Mouse (Mus musculus): Measurements from ENCODE around the gene Luc7l3. TPM values are rescaled to one million over a fixed set of nuclear protein-coding genes. Genes with fewer than 3 reads are reported as not detected.

The Luc7l3 gene
- polyA plus RNA-seq (2016; fragmentation: Nextera tagmentation; extraction: Ambion mirVana) = 174 and 179 TPM in 2 replicates

DNA sequence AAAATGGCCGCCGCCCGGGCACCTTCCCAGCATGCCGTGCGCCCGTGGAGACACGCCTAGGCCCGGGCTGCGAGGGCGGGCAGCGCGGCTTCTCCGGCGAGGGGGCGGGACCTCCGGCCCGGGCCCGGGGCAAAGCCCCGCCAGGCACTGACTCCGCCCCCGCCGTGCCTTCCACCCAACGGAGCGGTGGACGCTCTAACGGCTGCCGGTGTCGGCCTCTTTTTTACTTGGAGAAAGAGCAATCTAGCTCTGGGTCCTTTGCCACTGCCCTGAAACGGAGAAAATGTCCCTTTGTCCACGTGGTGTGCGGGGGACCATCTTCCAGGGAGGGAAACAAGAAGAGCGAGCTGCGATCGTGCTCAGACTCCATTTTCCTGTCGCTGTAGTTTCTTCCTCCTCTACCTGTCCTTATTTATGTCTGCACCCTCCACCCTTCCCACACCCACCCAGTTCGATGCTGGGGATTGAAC, at the start of gene Luc7l3:
Gene Luc7l3, minus strand, starts transcription at position 58 of the 470 bp plus-strand sequence.
- Histone ChIP-seq H3K4me2 (peak within 1 kb of the TSS; percentile 86), H3K27me3 (no peaks in the 10 kb centered on the region), H3K36me3 (replicated peaks) (peaks cover 6% of the 10 kb centered on the region; the same call in 1 of the 2 replicates), H3K4me3 (replicated peaks) (peak within 1 kb of the TSS; percentile 99), H3K27ac (peak within 1 kb of the TSS; percentile 97), H3K9me3 (no peaks in the 10 kb centered on the region), H3K4me1 (peaks cover 46% of the 10 kb centered on the region), H3K9ac (peak within 1 kb of the TSS; percentile 99)
- WGBS = under 1% methylated on average over 35 of the region's 36 CpGs
- ATAC-seq (ENCODE audit: low FRiP score) = peak; percentile 96

GRCm38 (mm10) chr11:94370809-94371208, 49.0 kb upstream of the Luc7l3 start:
- H3K9ac ChIP-seq = no peak overlapping the region
- 60% methylated on average over 5 of the region's 5 CpGs for WGBS
- no peak for ATAC-seq (ENCODE audit: low FRiP score)
- H3K9me3 ChIP-seq = no peaks in the 10 kb centered on the region
- H3K36me3 ChIP-seq (replicated peaks) = no peaks in the 10 kb centered on the region
- H3K27me3 ChIP-seq = peaks cover 6% of the 10 kb centered on the region; the same call in 1 of the 2 replicates
- no peak overlapping the region for H3K27ac ChIP-seq
- H3K4me2 ChIP-seq = no peak overlapping the region
- no peaks in the 10 kb centered on the region for H3K4me1 ChIP-seq
- H3K4me3 ChIP-seq (replicated peaks) = no peak overlapping the region

- H3K9me3 ChIP-seq = no peaks in the 10 kb centered on the region
- no peak overlapping the region for H3K4me3 ChIP-seq (replicated peaks)
- WGBS = 85% methylated on average over 6 of the region's 6 CpGs
- no peak overlapping the region for H3K27ac ChIP-seq
- 0 out of 2 replicates have a peak, but pooled peaks cover 4% of the 10 kb centered on the region for H3K27me3 ChIP-seq
- ATAC-seq (ENCODE audit: low FRiP score) = no peak
- no peaks in the 10 kb centered on the region for H3K4me1 ChIP-seq
- no peak overlapping the region for H3K4me2 ChIP-seq
- no peak overlapping the region for H3K9ac ChIP-seq
- H3K36me3 ChIP-seq (replicated peaks) = no peaks in the 10 kb centered on the region
These were observed 48.2 kb upstream of the Luc7l3 start for GRCm38 (mm10) chr11:94369981-94370380.

GRCm38 (mm10) chr11:94365340-94365739, 43.6 kb upstream of the Luc7l3 start:
- no peak overlapping the region for H3K9ac ChIP-seq
- H3K9me3 ChIP-seq = no peaks in the 10 kb centered on the region
- WGBS = 80% methylated on average over 3 of the region's 3 CpGs

DNA sequence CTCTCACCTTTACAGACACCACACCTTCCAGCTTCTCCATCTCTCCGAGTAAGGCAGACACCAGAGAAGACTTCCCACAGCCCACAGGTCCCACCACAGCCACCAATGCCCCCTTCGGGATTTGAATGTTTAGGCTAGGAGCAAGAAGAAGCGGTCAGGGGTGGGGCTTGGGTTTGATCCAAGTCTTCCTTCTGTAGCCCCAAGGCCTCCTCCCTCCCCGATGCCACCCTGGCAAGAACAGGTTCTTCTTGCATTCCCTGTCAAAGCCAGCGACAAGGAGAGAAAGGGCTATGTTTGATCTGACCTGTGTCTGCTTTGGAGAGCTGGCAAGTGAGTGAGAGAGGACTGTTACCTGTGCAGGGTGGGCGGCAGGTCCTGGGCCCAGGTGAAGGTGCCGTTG, 41.9 kb upstream of the Luc7l3 start:
- Histone ChIP-seq H3K4me3 (replicated peaks) (no peak overlapping the region), H3K9me3 (no peaks in the 10 kb centered on the region), H3K27me3 (no peaks in the 10 kb centered on the region), H3K4me2 (no peak overlapping the region), H3K36me3 (replicated peaks) (no peaks in the 10 kb centered on the region), H3K27ac (no peak overlapping the region), H3K9ac (no peak overlapping the region), H3K4me1 (no peaks in the 10 kb centered on the region)
- 85% methylated on average over 7 of the region's 7 CpGs for WGBS
- ATAC-seq (ENCODE audit: low FRiP score) = no peak

More at GRCm38 (mm10) chr11:94365340-94365739, 43.6 kb upstream of the Luc7l3 start:
- Histone ChIP-seq H3K27me3 (no peaks in the 10 kb centered on the region), H3K4me3 (replicated peaks) (no peak overlapping the region), H3K36me3 (replicated peaks) (no peaks in the 10 kb centered on the region), H3K27ac (no peak overlapping the region), H3K4me1 (no peaks in the 10 kb centered on the region), H3K4me2 (no peak overlapping the region)
- ATAC-seq (ENCODE audit: low FRiP score) = no peak

DNA sequence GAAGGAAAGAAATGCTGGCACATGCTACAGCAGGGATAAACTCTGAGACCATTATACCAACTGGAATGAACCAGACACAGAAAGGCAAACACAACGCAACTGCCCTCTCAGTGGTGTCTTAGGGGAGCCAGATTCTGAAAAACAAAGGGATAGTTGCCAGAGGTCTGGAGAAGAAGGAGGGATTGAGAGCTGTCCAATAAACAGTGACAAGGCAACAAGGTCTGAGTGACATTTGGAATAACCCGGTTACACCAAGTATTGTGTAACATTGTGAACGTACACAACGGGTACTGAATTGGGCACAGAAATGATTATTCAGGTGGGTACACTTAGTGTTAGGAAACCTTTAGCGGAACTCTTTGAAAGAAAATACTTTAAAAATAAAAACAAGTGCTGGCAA, 40.3 kb upstream of the Luc7l3 start:
- Histone ChIP-seq H3K4me2 (no peak overlapping the region), H3K9ac (no peak overlapping the region), H3K27ac (no peak overlapping the region), H3K4me3 (replicated peaks) (no peak overlapping the region), H3K9me3 (no peaks in the 10 kb centered on the region), H3K27me3 (no peaks in the 10 kb centered on the region), H3K4me1 (no peaks in the 10 kb centered on the region), H3K36me3 (replicated peaks) (no peaks in the 10 kb centered on the region)
- no peak for ATAC-seq (ENCODE audit: low FRiP score)
- 89% methylated on average over 5 of the region's 5 CpGs for WGBS

DNA sequence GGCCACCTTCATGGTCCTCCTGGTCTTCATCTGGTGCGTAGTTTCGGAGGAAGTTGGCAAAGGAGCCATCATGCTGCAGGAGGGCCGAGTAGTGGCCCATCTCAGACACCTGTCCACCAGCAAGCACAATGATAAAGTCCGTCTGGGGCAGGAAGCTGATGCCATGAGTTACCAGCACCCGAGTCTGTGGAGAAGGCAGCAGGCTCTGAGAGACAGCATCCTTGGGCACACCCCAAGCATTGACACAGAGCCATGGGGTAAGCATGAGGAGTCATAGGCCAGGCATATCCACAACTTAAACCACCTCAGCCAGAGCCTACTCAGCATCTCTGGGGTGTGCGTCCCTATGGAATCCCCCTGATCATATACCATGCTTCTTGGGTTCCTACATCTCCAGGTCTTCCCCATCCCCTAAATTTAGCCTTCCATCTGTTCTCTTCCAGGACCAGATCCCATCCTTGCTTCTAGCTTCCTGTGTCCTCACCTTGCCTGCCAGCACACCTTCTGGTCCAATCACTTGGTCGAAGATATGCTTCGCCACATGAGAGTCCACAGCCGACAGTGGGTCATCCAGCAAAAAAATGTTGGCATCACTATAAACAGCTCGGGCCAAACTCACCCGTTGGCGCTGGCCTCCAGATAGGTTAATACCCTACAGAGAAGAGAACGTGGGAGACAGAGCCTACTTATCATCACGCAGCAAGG, 39.5 kb upstream of the Luc7l3 start:
- no peak for ATAC-seq (ENCODE audit: low FRiP score)
- Histone ChIP-seq H3K4me3 (replicated peaks) (no peak overlapping the region), H3K36me3 (replicated peaks) (no peaks in the 10 kb centered on the region), H3K27me3 (no peaks in the 10 kb centered on the region), H3K9ac (no peak overlapping the region), H3K27ac (no peak overlapping the region), H3K4me2 (no peak overlapping the region), H3K4me1 (no peaks in the 10 kb centered on the region), H3K9me3 (no peaks in the 10 kb centered on the region)
- 94% methylated on average over 14 of the region's 14 CpGs for WGBS

DNA sequence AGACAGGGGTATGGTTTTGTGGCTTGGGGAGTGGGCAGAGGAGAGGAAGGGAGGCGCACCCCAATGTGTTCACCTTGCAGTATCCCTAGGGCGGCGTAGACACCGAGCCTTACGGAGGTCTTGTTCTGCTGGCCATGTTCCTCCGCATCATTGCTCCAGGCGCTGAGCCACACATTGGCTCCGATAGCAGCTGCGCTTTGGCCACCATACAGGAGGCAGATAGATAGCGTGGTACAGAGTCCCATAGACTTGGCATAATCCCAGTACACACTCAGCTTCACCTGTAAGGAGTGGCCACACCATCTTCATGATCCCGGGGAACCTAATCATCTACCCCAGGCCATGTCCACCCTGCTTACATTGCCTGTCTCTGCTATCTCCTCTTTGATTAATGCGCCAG, 37.4 kb upstream of the Luc7l3 start:
- no peak overlapping the region for H3K9ac ChIP-seq
- ATAC-seq (ENCODE audit: low FRiP score) = no peak
- no peak overlapping the region for H3K27ac ChIP-seq
- no peaks in the 10 kb centered on the region for H3K36me3 ChIP-seq (replicated peaks)
- H3K4me2 ChIP-seq = no peak overlapping the region
- H3K9me3 ChIP-seq = no peaks in the 10 kb centered on the region
- H3K27me3 ChIP-seq = no peaks in the 10 kb centered on the region
- H3K4me1 ChIP-seq = no peaks in the 10 kb centered on the region
- H3K4me3 ChIP-seq (replicated peaks) = no peak overlapping the region
- WGBS = 95% methylated on average over 12 of the region's 12 CpGs

- WGBS = 90% methylated on average over 9 of the region's 9 CpGs
- Histone ChIP-seq H3K9me3 (no peaks in the 10 kb centered on the region), H3K27ac (no peak overlapping the region), H3K36me3 (replicated peaks) (no peaks in the 10 kb centered on the region), H3K4me1 (no peaks in the 10 kb centered on the region), H3K27me3 (no peaks in the 10 kb centered on the region), H3K9ac (no peak overlapping the region), H3K4me3 (replicated peaks) (no peak overlapping the region), H3K4me2 (no peak overlapping the region)
- ATAC-seq (ENCODE audit: low FRiP score) = no peak
These were observed 33.9 kb upstream of the Luc7l3 start for GRCm38 (mm10) chr11:94355521-94356217.

DNA sequence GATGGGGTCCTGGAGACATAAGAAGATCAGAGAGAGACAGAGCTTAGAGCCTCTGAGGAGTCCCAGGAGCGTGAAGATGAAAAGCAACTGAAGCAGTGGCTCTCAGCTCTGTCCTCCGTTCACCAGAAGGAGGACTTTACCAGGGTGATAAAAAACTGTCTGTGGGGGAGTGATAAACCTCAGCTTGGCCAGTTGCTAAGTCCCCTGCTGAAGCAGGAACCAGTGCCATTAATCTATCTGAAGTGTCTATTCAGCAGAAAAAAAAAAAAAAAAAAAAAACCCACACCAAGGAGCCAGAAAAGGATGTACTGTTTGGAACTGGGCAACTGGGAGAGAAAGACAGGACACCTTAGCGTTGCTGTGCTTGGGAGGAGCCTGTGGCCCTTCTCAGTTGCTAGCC, 29.3 kb upstream of the Luc7l3 start:
- H3K4me2 ChIP-seq = no peak overlapping the region

DNA sequence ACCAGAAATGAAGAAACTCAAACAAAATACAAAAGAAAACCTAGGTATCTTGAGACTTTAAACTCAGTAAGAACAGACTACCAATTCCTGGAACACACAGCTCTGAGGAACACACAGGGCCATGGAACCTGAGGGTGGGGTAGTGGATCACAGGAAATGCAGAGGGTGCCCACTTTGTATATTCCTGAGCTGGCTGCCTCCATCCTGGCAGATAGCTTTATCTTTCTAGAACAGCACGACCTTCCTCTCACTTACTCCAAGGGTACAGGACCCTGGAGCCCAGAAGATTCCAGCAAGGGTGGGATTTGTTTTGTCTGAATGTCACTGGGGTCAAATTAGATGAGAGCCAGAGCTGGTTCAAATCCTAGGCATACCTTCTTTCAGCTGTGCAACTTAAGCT, 28.5 kb upstream of the Luc7l3 start:
- Histone ChIP-seq H3K9me3 (no peaks in the 10 kb centered on the region), H3K4me2 (no peak overlapping the region), H3K4me1 (no peaks in the 10 kb centered on the region), H3K27me3 (no peaks in the 10 kb centered on the region), H3K4me3 (replicated peaks) (no peak overlapping the region), H3K9ac (no peak overlapping the region), H3K27ac (no peak overlapping the region), H3K36me3 (replicated peaks) (no peaks in the 10 kb centered on the region)
- ATAC-seq (ENCODE audit: low FRiP score) = no peak
- WGBS = 71% methylated on average over 1 of the region's 1 CpGs

More for the DNA sequence above, 29.3 kb upstream of the Luc7l3 start:
- ATAC-seq (ENCODE audit: low FRiP score) = no peak
- Histone ChIP-seq H3K27ac (no peak overlapping the region), H3K9ac (no peak overlapping the region), H3K27me3 (no peaks in the 10 kb centered on the region), H3K4me1 (no peaks in the 10 kb centered on the region), H3K36me3 (replicated peaks) (no peaks in the 10 kb centered on the region), H3K9me3 (no peaks in the 10 kb centered on the region), H3K4me3 (replicated peaks) (no peak overlapping the region)
- 37% methylated on average over 3 of the region's 3 CpGs for WGBS

DNA sequence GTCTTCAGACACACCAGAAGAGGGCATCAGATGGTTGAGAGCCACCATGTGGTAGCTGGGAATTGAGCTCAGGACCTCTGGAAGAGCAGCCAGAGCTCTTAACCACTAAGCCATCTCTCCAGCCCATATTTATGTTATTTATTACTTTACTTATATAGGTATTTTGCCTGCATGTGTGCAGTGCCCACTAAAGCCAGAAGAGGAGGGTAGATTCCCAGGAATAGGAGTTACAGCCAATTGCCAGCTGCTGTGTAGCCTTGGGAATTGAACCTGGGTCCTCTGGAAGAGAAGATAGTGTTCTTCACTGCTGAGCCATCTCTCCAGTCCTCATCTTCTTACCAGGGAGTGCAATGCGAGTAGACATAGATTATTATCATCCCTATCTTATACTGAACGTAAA, 28.1 kb upstream of the Luc7l3 start:
- Histone ChIP-seq H3K4me1 (peaks cover under 1% of the 10 kb centered on the region; the same call in 1 of the 2 replicates), H3K27me3 (no peaks in the 10 kb centered on the region), H3K27ac (no peak overlapping the region), H3K9ac (no peak overlapping the region), H3K36me3 (replicated peaks) (no peaks in the 10 kb centered on the region), H3K4me2 (no peak overlapping the region), H3K9me3 (no peaks in the 10 kb centered on the region), H3K4me3 (replicated peaks) (no peak overlapping the region)
- no peak for ATAC-seq (ENCODE audit: low FRiP score)
- 81% methylated on average over 2 of the region's 2 CpGs for WGBS

Measured in forebrain, embryonic 12.5 days (tissue).